Mouse (Mus musculus) Muller cell, postnatal 12 days (primary cell): Measurements from ENCODE around the gene Kif1a.

Source experiments
- DNase-seq: peaks from one replicate; pipeline ENCODE4 v3.0.0-alpha.2; 2015; ENCODE audit errors: inconsistent ontology term

Kif1a gene

DNA sequence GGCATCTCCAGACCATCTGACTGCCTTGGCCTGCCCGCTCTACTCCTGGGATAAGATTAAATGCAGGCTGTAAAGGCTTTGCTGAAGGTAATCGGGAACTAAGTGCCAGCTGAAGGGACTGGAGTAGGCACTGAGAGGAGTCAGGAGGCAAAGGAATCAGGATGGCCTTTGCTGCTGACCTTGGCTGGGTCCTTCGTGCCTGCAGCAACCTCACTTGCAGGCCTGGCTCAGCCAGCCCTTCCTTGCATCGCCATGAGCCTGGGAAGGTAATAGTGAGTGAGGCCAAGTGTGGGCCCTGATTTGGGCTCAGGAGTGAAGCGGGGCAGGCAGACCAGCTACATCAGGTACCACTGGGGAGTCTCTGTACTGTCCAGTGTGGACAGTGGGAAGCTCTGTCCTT lies 2.8 kb downstream of the Kif1a start:
- DNase-seq: no peak

DNA sequence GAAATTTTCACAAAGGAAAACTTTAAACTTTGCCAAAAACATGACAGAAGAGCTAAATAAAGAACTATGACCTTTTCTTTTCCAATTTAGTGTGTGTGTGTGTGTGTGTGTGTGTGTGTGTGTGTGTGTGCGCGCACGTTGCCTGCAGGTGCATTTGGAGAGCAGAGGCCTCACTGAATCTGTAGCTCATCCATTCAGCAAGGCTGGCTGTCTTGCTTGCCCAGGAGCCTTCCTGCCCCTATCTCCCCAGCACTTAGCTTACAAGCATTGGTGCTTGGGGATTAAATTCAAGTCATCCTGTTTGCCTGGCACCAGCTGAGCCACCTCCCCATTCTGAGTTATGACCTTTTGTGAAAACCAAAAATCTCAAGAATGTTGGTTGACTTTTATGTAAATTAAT lies 9.2 kb downstream of the Kif1a start:
- no peak for DNase-seq

DNA sequence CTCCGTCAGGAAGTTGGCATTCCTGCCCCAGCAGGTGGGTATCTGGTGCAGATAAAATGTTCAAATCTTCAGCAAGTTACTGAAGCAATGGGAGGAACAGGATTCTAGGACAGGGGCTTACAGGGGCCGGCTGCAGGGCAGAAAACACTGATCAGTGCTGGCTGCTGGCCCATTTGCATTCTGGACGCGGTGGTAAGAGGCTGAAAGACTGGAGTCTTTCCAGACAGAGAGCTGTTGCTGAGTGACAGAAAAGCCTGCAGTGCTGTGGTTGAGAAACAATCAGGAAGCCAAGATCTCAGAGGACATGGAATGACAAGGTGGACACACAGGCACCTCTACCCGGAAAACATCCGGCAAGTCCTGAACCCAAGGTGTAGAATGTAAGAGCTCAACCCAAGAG lies 16.6 kb downstream of the Kif1a start:
- DNase-seq: peak; percentile 73

DNA sequence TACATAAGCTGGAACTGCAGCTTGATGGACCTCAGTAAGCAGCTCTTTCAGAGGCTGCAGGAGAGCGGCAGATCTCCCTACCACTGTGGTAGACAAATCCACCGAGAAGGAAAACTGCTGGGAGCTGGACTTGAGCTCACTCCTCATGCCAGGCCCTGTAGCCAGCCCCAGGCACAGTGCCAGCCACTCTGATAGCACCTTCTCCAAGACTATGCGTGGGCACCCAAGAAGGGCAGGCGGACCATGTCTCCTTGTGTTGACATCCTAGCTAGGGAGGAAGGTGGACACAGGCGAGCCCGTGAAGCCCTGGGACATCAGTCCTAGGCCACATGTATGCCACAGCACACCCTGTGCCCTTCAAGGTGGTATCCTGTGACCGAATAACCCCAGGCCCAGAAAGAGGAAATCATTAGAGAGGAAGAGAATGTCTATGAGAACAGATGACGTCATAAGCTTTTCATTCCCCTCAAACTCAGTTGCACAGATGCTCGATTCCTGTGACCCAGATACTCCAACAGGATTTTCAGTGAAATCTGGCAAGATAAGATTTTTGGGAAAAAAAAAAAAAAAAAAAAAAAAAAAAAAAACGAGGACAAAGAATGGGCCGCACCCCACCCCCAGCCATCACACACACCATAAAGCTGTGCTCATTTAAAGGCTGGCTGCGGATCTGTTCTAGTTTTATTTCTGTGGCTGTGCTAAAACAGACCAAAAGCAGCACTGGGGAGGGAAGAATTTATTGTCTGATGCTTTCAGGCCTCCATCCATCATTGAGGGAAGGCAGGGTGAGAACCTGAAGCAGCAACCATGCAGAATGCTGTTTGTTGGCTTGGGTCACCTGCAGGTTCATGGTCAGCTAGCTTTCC lies 18.1 kb downstream of the Kif1a start:
- peak; percentile 55 for DNase-seq

DNA sequence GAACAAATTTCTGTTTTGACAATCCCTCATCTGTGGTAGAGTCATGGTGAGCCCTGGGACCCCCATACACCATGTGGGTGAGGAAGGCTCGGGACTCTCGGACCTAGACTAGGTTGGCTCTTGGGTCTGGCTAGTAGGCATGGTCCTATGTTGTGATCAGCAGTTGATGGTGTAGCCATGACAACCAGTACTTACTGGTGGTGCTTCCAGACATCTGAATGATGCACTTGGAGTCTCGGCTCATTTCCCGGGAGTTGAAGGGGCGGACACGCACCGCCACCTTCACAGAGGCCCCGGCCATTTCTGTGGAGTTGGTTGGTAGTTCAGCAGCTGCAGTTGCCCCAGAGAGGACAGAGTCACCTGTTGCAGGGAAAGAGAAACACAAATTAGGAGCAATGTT lies 19.6 kb downstream of the Kif1a start:
- no peak for DNase-seq

DNA sequence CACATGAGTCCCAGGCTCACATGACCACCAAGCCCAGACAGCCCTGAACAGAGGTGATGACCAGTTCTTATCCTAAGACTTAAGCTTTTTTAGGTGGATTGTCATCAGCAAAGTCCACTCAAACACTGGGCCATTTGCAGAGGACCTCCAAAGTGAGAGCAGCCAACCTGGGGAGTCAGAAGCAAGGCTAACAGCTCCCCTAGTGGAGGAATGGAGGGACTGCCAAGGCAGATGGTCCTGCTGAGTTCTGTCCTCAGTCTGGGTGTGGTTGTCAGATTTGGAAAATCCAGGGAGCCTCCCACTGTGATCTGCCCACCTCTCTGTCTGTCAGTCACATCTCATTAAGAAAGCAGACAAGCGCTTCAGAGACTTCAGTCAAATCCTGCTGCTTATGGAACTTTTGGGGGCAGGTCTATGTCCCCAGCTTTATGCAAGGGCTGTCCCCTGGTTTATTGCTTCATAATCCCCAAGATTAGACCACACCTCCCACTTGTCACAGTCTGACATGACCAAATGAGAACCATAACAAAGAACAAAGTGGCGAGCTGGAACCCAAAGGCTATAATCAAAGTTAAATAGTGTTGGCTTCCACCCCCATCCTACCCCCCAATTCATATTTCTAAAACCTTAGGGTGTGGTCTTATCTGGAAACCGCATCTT lies 20.7 kb downstream of the Kif1a start:
- no peak for DNase-seq

DNA sequence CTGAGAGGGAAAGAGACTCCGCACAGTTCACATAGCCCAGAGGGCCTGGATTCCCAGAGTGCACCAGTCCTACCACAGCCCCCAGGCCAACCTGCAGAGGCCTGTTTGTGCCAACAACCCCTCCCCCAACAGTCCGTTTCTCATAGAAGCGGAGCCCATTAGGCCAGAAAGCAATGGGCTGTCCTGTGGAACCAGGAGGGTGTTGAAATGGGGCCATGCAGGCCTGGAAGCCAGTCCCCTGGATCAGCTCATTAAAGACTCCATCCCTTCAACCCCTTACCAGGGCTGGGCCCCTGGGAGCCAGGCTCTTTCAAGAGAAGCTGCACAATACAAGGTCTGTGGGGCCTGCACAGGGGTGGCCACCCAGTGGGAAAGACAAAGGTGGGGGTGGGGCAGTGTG lies 22.1 kb downstream of the Kif1a start:
- DNase-seq: peak; percentile 76

DNA sequence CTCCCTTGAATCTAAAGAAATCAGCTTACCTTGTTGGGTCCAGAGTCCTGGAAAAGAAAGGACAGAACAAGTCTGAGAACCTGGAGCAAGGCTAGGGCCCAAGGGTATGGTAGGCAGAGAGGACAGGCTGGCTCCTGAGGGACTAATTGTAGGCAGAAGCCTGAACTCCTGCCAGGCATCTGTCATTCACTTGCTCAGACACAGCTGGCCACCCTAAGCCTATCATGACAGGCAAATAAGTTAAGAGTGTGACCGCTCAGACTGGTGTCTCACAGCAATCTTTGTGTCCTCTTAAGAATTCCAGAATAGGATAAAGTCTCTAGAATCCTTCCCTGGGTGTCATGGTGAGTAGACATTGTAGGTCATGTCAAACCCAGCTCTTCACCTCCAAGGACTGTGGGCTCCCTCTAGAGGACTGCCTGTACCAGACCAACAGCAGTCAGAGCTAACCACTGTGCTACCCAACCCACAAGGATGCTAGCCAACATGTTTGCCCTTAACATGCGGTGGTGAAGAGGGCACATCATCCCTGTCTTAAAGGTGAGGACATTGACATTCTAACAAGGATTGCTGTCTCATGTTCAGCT lies 29.4 kb downstream of the Kif1a start:
- peak; percentile 29 for DNase-seq

DNA sequence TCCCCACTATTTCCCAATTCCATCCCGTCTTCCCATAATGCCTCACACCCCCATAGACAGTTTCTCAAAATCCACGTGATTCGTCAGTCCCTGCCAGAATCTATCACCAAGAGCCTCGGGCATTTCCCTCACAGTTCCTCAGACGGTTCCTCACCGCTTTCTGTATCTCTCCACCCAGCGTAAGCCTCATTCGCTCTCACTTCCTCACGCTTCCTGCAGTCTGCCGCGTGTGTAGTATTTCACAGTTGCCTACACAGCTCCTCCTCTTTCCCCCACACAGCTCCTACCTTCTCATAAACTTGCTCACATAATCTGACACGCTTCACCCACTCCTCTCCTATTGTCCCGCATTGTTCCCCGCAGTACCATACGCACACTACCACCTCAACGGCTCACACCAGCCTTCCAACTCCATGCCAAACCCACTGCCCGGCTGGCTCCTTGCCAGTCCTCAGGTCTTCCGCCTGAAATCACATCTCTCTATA lies 30.2 kb downstream of the Kif1a start:
- peak; percentile 70 for DNase-seq

DNA sequence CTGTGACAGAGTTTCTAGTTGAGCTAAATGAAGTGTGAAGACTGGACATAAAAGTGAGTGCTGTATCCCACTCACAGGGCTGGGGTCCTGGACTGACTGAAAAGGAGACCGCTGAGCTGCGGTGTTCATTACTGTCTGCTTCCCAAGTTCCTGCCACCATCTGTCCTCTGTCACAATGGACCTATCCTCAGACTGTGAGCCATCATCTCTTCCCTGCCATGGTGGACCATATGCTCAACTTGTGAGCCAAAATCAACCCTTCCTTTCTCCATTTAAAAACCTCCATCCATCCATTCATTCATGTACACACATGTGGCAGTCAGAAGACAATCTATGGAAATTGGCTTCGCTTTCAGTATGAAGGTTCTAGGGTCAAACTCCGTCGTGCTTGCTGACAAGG lies 30.9 kb downstream of the Kif1a start:
- DNase-seq: no peak

DNA sequence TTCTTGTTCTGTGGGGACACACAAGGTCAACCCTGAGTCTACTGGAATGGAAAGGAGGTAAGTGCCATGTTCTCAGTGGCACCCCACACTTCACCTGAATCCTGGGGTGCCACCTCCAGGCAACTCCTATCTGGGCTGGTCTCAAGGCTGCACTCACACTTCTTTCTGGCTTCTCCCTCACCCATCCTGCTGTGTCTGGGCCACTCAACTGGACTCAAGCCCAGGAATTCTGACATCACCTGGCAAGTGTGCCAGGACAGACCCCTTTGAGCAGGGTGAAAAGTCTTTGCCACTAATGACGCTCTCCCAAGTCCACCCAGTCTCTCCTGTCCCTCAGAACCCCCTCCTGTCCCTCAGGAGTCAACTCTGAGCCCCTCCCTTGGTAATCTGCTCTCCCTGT lies 33.2 kb downstream of the Kif1a start:
- peak; percentile 42 for DNase-seq

DNA sequence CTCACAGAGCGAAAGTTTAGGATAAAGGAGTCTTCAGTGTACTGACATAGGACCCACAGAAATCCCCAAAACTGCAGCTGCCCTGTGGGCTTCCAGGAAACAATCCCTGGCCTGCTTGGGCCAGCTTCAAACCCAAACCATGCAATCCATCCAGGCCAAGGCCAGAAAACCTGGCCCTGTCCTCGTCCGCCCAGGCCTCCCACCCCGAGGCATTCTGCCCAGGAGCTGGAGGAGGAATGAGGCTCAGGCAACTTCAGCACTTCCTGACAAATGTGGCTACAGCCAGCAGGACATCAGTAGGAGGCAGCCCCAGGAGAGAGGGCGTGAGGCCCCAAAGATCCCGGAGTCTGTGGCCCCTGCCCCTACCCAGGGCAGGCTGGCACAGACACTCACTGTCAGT lies 36.1 kb downstream of the Kif1a start:
- no peak for DNase-seq

DNA sequence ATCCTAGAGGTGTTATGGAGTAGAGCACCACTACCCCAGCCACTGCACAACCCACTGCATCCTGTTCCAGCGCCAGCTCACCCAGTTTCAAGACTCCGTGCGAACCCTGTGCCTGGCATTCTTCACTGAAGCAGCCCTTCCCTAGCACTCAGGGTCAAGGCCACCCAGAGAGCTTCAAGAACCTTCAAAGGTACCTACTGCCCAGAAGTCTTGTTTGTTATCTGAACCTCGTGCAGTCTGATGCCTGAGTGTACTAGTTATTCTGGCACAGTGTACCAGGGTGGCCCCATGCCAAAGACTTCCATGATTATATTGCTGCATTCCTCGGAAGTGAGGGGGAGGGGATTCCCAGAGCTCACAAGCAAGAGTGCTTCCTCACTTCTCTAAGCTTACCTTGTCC lies 38.1 kb downstream of the Kif1a start:
- peak; percentile 69 for DNase-seq

DNA sequence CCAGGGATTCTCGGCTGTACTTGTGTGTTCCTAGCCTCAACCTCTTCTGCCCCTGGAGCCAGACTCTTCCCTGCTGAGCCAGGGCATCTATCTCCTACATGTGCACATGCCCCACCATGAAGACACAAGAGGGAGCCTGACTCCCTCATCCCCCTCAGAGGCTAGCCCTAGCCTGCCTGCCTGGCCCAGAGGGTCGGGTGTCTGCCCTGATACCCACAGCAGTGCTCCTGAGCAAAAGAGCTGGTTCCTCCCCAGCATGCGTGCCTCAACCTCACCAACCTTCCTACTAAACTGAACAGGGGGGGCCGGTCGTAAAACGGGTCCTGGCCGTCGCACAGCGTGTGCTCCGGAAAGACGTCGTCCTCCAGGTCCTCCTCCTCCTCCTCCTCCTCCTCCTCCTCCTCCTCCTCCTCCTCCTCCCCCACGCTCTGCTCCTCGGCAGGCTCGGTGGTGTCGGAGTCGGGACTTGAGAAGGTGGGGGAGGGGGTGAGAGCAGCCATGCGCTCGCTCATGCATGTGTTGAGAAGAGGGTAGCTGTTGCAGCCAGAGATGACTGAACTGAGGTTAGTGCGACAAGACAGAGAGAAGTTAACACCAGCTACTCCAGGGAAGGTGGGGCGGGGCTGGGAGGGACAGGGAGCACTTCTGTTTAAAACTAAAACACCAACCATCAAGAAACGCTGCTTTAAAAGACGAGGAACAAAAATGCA lies 50.5 kb downstream of the Kif1a start:
- no peak for DNase-seq

DNA sequence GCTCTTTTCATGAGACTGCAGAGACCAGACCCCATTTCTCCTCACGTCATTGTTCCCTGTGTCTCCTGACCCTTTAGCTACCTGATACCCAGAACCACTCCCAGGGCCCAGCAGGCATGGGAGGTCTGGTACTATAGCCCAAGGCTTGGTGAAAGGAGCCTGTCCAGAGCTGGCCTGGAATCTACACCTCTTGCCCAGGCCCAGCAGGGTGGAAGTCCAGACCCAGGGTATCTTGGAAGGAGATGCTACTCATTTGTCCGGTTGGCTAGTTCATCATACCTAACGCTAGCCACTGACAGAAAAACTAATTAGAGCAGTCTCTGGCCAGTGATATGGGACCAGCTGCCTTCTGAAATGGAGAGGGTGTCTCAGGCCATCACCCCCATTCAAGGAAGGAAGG lies 51.7 kb downstream of the Kif1a start:
- DNase-seq: no peak

DNA sequence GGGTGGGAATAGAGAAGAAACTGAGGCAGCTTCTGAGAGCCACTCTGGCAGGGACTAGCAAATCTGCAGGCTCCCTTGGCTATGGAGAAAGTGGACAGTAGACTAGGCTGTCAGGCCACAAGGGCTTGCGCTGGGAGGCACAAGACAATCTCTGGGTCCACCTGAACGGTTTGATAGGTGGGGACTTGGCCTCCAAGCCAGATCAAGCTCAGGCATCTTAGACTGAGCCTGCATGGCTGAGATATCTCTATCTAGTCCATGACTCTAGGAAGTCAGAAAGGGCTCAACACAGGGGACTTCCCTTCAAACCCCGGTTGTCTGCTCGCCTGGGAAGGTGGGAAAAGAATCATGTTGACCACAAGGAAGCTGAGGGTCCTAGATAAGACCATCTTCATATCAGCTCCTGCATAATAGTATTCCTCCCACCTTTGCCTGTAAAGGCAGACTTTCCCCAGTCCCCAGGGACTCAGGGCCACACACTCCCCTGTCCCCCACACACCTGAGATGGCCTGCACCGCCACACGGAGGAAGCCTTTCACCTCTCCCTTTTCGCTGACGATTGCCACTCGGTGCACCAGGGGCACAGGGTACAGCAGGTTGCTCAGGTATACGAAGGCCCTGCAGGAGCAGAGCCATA lies 55.5 kb downstream of the Kif1a start:
- DNase-seq: no peak

DNA sequence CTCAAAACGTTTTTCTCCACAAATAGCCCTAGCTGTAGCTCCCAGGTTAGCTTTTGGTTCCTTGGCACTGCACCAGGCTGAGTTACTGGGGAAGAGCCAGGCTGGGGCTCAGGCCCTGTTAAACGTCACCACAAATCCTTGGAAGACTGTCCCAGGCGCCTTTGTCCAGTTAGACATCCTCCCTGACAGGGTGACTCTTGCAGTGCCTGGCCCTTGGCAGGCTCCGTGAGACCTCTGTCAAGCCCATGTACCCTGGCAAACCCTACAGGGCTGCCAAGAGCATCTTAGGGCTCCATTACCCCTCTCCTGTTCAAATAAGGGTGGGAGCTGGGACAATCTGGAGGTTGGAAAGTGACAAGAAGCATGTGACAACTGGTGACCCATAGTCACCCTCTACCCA lies 65.8 kb downstream of the Kif1a start:
- DNase-seq: no peak

DNA sequence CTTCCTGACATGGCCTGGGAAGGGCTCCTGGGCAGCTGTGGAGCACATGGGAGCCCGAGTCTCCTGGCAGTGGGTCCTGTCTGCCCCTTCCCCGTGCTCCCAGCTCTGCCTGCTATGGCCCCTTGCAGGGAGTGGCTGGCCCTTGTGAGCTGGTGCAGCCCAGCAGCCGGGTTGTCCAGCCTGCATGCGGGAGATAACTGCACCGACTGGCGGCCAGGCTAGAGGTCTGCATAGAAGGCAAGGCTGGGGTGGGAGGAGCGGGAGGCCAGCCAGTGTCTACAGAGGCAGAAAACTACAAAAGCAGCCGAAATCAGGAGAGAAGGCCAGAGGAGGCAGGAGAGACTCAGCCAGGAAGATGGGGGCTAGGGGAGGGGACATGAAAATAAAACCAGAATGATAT lies 67.8 kb downstream of the Kif1a start:
- DNase-seq: no peak

DNA sequence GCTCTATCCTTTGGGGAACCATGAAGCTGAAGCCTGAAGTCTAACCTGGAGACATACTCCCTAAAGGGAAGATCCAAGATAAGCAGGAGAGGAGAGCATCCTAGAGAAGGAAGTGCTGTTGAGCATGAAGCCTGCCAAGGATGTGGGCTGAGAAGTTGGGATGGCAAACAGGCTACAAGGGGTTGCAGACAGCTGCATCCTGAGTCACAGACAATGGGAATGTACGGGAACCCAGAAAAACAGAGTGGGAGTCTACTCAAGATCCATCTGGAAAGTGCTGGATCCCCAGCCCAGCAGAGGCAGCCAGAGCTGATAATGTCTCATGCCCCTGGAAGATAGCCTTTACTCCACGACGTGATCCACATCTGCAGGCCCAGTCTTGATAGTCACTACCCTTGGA lies 70.6 kb downstream of the Kif1a start:
- no peak for DNase-seq

DNA sequence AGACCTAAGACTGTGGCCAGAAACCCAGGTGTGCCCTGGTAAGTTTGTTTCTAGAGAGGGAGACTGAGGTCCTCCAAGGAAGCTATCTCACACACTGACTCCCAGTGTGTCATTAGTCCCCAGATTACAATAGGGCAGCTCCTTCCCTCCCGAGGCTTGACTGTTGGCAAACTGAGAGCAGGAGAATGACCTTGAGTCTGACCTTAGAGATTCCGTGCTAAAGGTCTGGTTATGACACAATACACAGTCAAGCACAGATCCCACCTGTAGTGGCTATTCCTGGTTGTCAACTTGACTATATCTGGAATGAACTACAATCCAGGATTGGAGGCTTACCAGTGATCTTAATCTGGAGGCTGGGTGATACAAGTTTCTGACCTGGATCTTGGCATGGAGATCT lies 71.7 kb downstream of the Kif1a start:
- DNase-seq: no peak

DNA sequence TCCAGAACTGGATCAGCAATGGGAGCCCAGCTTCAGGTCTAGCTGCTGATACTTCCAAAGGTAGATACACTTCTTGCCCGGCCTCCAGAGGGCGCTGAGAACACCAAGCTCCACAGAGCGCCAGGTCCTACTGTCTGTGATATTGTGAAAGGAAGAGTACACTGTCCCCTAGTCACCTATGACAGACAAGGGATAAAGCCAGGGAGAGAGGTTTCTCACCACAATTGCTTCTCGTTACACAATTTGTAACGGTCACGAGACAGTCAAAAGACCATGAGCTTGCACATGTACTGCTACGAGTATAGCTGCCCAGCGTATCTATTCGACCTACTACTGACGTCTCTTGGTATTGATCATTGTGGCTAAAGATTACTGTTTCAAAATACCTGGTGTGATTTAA lies 72.4 kb downstream of the Kif1a start:
- DNase-seq: no peak

DNA sequence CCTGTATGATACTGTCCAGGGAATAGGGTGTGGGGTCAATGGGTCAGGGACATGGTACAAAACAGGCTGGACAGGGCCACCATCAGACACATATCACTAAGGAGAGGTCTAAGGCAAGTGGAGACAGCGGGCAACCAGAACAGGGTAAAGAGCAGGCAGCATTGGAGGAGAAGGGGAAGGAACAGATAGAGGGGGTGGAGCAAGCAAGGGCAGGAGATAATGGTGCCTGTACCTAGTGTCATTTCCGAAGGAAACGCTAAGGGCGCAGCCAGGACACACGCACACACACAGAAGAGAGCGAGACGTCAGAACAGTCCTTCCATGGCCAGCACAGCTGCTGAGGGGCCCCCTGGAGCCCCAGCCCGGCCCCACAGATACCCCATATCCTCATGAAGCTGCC lies 75.2 kb downstream of the Kif1a start:
- no peak for DNase-seq
